Mouse (Mus musculus) heart, adult 18-20 months (tissue): ENCODE results near the gene Fam19a5. TPM values are rescaled to one million over a fixed set of nuclear protein-coding genes. Genes with fewer than 3 reads are reported as not detected.

Source experiments
- DNase-seq, 2 experiments: peaks; one replicate each; pipeline ENCODE4 v3.0.0; 2021 to 2022; ENCODE audit warnings: mixed read lengths in 1 of 2
- long read RNA-seq, 2 experiments: library from polyadenylated mRNA; stranded (forward); transcript quantifications; one replicate each; pipeline ENCODE4 v2.0.0; 2021
- total RNA-seq, 2 experiments: library from RNA; stranded (reverse); gene quantifications; 2 replicates each; pipeline ENCODE4 v1.2.3; 2021

The Fam19a5 gene
- total RNA-seq = 1 to 10 TPM; 4.5 TPM
- long read RNA-seq, experiment 1, partial matches to known transcripts = 0 of 5 reads
- long read RNA-seq, experiment 1, other reads (novel, unspliced or antisense) = 3 of 5 reads
- long read RNA-seq, experiment 2, partial matches to known transcripts = 0 of 2 reads
- long read RNA-seq, experiment 2, other reads (novel, unspliced or antisense) = 2 of 2 reads

- no peak for DNase-seq
These were observed at the start of gene Fam19a5 for GRCm38 (mm10) chr15:87543599-87544338. Fam19a5 (plus strand) TSS chr15:87544299.

DNA sequence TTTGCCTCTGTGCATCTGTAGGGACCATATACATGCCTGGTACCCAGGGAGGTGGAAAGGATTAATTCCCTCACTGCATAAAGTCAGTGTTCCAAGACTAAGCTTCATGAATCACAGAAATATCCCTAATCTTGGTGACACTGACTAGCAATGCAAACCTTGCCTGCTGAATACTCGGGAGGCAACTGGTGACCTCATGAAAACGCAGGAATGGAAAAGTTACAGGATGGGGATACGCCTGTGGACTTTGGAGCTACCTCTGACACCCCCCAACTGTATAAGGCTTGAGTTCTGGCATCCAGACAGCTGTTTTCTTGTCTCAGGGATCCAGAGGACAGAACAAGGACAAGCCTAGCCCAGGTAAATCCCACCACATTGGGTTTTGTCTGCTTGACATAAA is 42.4 kb upstream of the Fam19a5 start:
- DNase-seq = no peak

DNA sequence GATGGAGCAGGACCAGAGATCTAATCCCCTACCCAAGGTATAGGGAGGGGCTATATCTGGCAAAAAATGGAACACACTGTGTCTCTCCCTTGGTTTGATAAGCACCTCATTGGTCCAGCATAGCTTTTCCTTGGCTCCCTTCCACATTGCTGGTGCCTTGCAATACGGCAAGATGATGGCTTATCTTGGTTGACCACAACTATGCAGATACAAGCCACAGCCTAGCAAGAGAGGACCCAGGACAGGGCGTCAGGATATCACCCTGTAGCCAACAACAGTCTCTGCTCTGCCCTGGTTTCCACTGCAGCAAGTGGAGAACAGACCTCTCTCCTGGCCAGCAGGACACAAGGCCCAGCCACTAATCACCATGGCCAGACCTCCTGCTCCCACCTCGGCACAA is 36.8 kb upstream of the Fam19a5 start:
- no peak for DNase-seq

DNA sequence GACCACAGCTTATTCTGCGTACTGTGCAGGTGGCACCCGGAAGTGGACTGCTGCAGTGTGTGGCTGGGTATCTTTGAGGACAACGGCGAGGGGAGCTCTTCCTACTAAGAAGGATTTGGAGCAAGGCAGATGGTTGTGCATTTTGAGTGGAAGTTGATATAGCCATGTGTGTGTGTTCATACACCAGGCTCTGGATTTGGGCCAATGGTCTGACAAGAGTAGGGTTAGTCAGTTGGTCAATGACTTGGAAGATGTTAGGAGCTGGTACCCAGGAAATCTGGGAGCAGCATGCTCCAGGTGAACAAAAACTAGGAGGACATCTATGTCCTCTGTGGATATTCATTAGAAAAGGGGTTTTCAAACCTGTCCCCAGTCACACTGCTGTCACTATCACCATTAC is 33.2 kb upstream of the Fam19a5 start:
- no peak for DNase-seq

DNA sequence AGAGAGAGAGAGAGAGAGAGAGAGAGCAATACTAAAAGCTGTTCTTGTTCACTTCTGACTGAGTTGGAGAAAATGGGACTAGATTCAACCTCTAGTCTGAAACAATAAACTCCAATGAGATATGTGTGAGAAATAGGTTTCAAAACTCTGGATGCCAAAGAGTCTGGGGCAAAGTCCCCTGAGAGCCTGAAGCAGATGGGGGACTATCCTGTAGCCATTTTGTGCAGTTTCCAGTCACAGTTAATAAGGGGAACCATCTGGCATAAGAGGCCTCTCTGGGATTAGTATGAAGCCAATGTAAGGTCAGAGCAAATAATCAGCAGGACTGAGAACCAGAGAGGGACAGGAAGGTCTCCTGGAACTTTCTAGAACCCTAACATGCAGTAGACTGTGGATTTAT is 25.9 kb upstream of the Fam19a5 start:
- no peak for DNase-seq

- DNase-seq = no peak
These were observed 14.8 kb upstream of the Fam19a5 start for GRCm38 (mm10) chr15:87529271-87529670.

DNA sequence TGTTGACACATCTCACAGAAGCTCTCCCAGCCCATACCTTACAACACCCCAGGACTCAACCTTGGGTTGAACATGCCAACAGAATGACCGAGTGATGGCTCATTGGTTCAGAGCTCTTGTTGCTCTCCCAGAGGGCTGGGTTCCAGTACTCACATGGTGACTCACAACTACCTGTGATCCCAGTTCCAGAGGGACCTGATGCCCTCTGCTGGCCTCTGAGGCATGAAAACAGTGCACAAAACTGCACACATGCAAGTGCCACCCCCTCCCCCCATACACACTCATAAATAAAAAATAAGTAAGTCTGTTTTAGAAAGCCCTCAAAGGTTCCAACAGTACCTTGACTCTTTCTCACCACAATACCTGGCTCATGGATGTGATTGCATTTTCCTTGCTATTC is 2.4 kb upstream of the Fam19a5 start:
- no peak for DNase-seq

- no peak for DNase-seq
These were observed 466 bp downstream of the Fam19a5 start for GRCm38 (mm10) chr15:87544401-87545129.

DNA sequence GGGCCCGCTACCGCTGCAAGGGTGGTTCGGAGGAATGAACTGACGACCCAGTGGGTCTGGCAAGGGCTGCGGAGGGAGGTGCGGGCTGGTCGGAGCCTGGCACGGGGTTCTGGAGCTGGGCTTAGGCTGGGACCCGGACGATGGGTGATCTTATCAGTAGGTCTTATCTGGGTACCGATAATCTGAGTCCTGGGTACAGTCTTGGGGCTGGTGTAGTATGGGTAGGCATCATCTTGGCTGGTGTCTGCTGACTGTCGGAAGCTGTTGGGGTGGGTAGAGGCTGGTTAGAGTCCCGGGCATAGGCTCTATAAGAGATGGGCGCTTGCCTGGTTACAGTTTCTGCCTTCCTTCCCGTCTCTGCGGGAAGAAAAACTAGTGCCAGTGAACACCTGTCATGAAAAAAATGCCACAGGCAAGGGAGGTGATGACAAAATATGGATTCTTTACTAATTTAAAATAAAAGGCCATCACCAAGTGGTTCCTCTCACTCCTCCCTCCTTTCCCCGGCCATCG is 1.1 kb downstream of the Fam19a5 start:
- no peak for DNase-seq

- DNase-seq = no peak
These were observed 1.7 kb downstream of the Fam19a5 start for GRCm38 (mm10) chr15:87545731-87546360.

GRCm38 (mm10) chr15:87547022-87547421 is 2.9 kb downstream of the Fam19a5 start:
- DNase-seq = no peak

DNA sequence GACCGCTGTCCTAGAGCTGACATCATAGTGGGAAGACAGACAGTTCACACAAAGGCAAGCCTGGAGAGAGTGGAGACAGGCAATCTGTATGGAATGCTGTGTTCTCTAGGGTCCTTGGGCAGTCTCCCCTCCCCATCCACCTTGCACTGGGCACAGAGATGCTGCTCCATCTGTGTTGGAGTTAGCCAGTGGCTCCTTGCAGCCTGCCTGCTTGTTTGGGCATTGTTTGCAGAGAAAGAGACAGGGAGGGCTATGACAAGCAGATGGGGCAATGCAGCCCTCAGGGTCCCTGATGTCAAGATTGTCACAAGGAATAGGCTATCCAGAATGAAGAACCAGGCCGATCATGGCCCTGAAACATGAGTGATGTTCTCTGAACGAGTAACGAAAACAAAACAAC is 5.6 kb downstream of the Fam19a5 start:
- no peak for DNase-seq

GRCm38 (mm10) chr15:87550756-87551155 is 6.7 kb downstream of the Fam19a5 start:
- DNase-seq = no peak

DNA sequence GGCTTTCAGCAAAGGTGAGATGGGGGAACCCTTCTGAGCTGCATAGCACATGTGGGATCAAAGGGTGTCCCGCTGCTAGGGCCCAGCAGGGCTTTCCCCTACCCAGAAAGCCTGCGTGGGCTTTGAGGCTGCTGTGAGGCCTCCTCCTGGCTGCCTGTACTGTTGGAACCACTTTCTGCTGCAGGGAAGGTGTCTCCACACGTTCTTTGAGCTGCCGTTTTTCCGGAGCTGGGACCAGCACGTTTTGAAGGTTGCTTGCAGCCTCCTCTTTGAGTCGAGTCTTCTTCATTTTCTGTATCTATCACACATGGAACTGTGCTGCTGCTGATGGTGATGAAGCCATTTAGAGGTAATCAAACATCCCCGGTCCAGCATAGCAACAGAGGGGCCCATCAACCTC is 7.5 kb downstream of the Fam19a5 start:
- no peak for DNase-seq

- DNase-seq = no peak
These were observed 11.7 kb downstream of the Fam19a5 start for GRCm38 (mm10) chr15:87555811-87556210.

DNA sequence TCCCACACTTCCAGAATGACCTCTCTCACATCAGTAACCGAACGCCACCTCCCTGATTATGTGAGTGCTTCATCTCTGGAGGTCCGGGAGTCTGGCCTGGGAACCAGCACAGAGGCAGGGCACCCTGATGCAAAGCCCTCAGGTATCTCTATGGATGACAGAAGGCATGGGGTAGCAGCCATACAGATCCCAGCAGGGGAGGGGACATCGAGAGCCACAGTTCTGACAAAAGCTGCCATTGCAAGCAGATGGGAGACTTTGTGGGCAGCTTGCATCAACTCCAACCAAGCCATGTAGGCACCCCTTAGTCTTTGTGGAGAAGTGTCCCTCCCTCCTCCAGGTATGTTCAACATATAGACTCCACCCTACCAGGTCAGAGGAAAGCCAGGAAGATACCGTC is 20.2 kb downstream of the Fam19a5 start:
- no peak for DNase-seq

DNA sequence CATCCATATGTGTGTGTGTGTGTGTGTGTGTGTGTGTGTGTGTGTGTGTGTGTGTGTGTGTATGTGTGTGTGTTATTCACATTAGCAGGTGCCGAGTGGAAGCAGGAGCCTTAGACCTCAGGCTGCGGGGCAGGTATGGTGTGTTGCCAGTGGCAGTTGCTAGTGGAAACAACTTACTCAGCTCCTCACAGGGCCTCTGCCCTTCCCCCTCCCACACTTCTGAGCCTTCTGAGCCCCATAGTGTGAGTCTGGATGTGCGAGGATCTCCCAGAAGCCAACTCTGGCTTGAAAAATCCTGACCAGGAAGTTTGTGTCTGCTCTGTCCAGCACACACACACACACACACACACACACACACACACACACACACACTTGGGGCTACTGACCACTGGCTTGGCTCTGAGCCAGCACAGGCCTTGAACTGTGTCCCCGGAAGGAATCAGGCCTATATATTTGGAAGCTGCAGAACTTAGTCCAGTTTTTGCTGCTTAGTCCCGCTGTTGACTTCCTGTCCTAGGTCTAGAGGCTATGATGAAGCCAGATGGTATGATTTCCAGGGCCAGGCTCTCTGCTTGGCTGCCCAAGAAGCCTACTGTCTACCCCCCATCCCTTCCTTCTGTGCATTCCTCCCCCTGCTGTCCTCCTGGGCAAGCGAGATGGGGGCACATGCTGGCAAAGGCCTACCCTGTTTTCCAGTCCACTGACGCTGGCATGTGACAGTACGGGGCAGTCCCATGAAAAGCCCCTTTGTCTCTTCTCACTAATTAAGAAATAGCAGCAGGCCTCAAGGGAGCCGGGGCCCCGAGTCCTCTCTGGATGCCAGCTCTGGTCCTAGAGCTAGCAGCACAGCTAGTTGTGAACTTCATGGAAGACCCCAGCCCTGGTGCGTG is 22.2 kb downstream of the Fam19a5 start:
- DNase-seq = no peak

GRCm38 (mm10) chr15:87570182-87570581 is 26.1 kb downstream of the Fam19a5 start:
- DNase-seq = no peak

GRCm38 (mm10) chr15:87579861-87580260 is 35.8 kb downstream of the Fam19a5 start:
- no peak for DNase-seq

- no peak for DNase-seq
These were observed 40.0 kb downstream of the Fam19a5 start for GRCm38 (mm10) chr15:87583921-87584621.

DNA sequence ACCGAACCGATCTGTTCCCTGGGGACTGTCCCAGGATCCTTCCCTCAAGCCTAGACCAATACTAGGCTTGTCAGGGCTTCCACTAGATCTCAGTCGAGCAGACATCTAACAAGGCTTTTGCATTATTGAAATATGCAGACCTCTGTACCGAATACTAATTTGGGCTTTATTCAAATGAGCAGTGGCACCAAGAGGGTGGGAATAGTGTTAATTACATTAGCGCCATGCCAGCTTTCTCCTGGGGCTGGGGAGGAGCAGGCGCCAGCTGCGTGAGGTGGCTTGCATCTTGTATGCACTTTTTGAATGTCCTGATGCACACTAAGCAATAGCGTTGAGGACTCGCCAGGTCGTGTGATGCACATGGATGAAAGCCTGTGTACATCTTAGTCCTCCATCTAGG is 46.9 kb downstream of the Fam19a5 start:
- DNase-seq = no peak
